Mouse (Mus musculus) forebrain, postnatal 0 days (tissue): Measurements from ENCODE around the gene Capn10. TPM values are rescaled to one million over a fixed set of nuclear protein-coding genes. Genes with fewer than 3 reads are reported as not detected.
A peak's percentile ranks its signal among the peaks of the same experiment; 100 is the strongest.

Experiments used
- ATAC-seq: fragments of 200-750 bp; cut with Nextera tagmentation; 2 replicates; pipeline ENCODE4 v1.8.0; 2017; ENCODE audit warnings: mild to moderate bottlenecking, moderate library complexity
- DNase-seq: peaks from one replicate; pipeline ENCODE4 v3.0.0-alpha.2; 2015
- H3K27ac ChIP-seq: fragments of 300-500 bp; sonication (generic); 2 replicates; pipeline ENCODE4 v1.5.1; 2014; ENCODE audit warnings: low read depth, mild to moderate bottlenecking, antibody characterized with exemption, low read length, moderate library complexity, mixed read lengths
- H3K27me3 ChIP-seq: fragments of 300-500 bp; sonication (generic); 2 replicates; pipeline ENCODE4 v1.6.1; 2014; ENCODE audit warnings: mild to moderate bottlenecking, low read length, mixed read lengths; ENCODE audit not compliant: insufficient read depth
- H3K36me3 ChIP-seq: fragments of 300-500 bp; sonication (generic); 2 replicates; pipeline ENCODE4 v1.6.1; 2014; ENCODE audit warnings: mild to moderate bottlenecking, moderate library complexity; ENCODE audit not compliant: insufficient read depth
- H3K4me1 ChIP-seq: fragments of 300-500 bp; sonication (generic); 2 replicates; pipeline ENCODE4 v1.6.1; 2014; ENCODE audit warnings: antibody characterized with exemption; ENCODE audit not compliant: insufficient read depth
- H3K4me2 ChIP-seq: fragments of 300-500 bp; sonication (generic); 2 replicates; pipeline ENCODE4 v1.6.1; 2014; ENCODE audit warnings: low read depth, mild to moderate bottlenecking, moderate library complexity
- H3K4me3 ChIP-seq: fragments of 300-500 bp; sonication (generic); 2 replicates; pipeline ENCODE4 v1.5.1; 2014; ENCODE audit warnings: low read depth, low read length, mixed read lengths
- H3K9ac ChIP-seq: fragments of 300-500 bp; sonication (generic); 2 replicates; pipeline ENCODE4 v1.6.1; 2014; ENCODE audit warnings: mild to moderate bottlenecking
- H3K9me3 ChIP-seq: fragments of 300-500 bp; sonication (generic); 2 replicates; pipeline ENCODE4 v1.6.1; 2016; ENCODE audit warnings: low read length
- CTCF ChIP-seq: sonication (generic); IDR thresholded peaks from 2 replicates; pipeline ENCODE4 v1.5.1; 2016; ENCODE audit warnings: antibody characterized with exemption, control low read depth, low read depth
- WGBS: fragments of 180-500 bp; shearing (Covaris S2); extraction: QIAGEN DNeasy Blood & Tissue Kit; methylation state at CpG from one replicate; pipeline ENCODE4 v1.1.7; 2014; 5-methylcytosine and 5-hydroxymethylcytosine counted together
- polyA plus RNA-seq: library from polyadenylated mRNA; unstranded; fragments of >200 nt; fragmentation: Nextera tagmentation; extraction: Ambion mirVana; gene quantifications from 2 replicates; pipeline ENCODE4 v1.2.1, GENCODE M21; 2015
- total RNA-seq: library from RNA; depleted of rRNA; stranded (reverse); fragments of >200 nt; gene quantifications from 2 replicates; pipeline ENCODE4 v1.2.3, GENCODE M21; 2014

Gene Capn10
- total and polyA plus RNA-seq, 2 experiments from 2014 or later: 56.7 to 84.2 TPM

DNA sequence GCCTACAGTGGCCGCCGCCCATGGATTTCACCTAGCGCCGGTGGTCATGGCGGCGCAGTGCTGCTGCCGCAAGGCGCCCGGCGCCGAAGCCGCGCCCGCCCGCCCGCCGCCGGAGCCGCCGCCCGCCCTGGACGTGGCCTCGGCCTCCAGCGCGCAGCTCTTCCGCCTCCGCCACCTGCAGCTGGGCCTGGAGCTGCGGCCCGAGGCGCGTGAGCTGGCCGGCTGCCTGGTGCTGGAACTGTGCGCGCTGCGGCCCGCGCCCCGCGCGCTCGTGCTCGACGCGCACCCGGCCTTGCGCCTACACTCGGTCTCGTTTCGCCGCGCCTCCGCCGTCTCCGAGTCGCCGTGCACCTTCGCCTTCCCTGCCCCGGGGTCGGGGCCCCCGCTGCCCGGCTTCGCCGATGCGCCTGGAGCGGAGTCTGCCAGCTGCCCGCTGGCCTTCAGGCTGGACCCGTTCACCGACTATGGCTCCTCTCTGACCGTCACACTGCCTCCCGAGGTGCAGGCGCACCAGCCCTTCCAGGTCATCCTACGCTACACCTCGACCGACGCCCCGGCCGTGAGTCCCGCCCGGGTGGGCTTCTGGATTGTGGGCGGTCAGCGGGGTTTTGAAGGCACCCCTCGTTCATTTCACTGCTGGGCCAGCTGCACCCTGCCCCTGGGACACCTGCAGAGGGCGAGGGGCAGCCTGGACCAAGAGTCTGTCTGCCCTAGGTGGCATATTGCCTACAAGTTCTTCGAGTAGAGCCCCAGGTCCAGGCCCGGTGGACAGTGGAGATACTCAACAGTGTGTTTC, 23.1 kb upstream of the Capn10 start:
- peaks cover 28% of the 10 kb centered on the region for H3K4me1 ChIP-seq
- peaks cover 20% of the 10 kb centered on the region for H3K36me3 ChIP-seq
- H3K27me3 ChIP-seq: no peaks in the 10 kb centered on the region
- peak; percentile 83 for DNase-seq
- no peaks in the 10 kb centered on the region for H3K9me3 ChIP-seq
- H3K4me3 ChIP-seq: peak overlapping the region; percentile 86
- TF ChIP-seq CTCF: no peak
- peak overlapping the region; percentile 97 for H3K4me2 ChIP-seq
- H3K9ac ChIP-seq: peak overlapping the region; percentile 97
- H3K27ac ChIP-seq: peak overlapping the region; percentile 96
- peak; percentile 65 for ATAC-seq
- 6% methylated on average over 61 of the region's 85 CpGs for WGBS

DNA sequence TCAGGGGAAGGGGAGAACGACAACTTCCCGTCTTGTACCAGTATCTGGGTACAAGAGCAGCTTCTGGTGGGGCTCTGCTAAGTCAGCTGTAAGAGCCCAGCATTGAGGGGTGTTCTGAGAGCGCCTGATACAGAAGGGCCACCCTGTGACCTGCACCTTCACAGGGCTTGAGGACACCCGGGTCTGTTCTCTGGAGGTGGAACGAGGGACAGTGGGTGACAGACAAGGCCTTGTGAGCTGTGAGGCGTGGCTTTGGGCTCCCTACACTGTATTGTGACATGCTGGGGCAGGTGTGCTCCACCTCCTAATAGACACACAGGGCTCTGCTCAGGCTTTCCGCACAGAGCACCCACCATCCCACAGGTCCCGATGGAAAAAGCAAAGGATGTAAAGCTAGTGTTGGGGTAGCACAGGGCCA, 22.4 kb upstream of the Capn10 start:
- Histone ChIP-seq H3K9me3 (no peaks in the 10 kb centered on the region), H3K27ac (peak overlapping the region; percentile 96), H3K27me3 (no peaks in the 10 kb centered on the region), H3K4me3 (peak overlapping the region; percentile 86), H3K9ac (peak overlapping the region; percentile 97), H3K4me2 (peak overlapping the region; percentile 97), H3K4me1 (peaks cover 28% of the 10 kb centered on the region), H3K36me3 (peaks cover 26% of the 10 kb centered on the region)
- peak; percentile 37 for DNase-seq
- WGBS: 27% methylated on average over 8 of the region's 8 CpGs
- no peak for TF ChIP-seq CTCF
- ATAC-seq: no peak

DNA sequence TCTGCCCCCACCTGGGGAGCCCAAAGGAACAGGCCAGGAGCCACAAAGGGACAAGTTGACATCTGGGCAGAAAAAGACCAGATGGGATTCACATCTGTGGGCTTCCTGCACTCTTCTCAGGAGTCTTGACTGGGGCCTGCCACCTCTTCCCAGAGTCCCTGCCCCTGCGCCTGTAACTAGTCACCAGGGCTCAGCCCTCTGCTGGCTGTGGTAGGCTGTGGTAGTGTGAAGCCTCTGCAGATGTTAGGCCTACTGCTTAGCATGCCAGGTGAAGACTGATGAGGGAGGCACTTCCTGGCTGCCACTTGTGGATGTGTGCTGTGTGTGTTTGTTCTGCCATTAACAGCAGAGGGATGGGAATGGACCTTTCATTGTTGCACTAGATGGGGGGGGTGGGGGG, 21.9 kb upstream of the Capn10 start:
- Histone ChIP-seq H3K27ac (no peak overlapping the region), H3K4me2 (peak overlapping the region; percentile 97), H3K4me3 (peak overlapping the region; percentile 86), H3K36me3 (peaks cover 32% of the 10 kb centered on the region), H3K9me3 (no peaks in the 10 kb centered on the region), H3K4me1 (peaks cover 28% of the 10 kb centered on the region), H3K9ac (peak overlapping the region; percentile 97), H3K27me3 (no peaks in the 10 kb centered on the region)
- ATAC-seq (no peak), DNase-seq (no peak)
- 43% methylated on average over 1 of the region's 1 CpGs for WGBS
- peak; percentile 45 for TF ChIP-seq CTCF

DNA sequence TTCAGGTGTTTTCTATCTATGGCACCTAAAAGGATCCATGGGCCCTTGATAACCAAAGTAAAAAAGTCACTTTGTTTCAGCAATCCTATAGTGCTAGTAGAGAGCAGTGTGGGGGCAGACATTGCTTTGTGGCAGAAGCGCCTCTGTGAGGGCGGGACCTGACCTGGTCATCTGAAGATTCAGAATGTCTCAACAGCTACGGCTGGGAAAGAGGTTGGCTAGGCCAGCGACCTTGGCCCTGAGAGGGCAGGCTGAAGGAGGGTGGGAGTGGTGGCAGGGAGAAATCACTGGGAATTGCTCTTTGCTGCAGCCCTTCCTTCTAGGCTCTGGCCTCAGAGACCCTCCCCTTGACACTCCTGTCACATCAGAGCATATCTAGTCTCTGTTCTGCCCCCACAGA, 19.9 kb upstream of the Capn10 start:
- H3K27ac ChIP-seq: no peak overlapping the region
- 78% methylated on average over 4 of the region's 4 CpGs for WGBS
- H3K4me1 ChIP-seq: peaks cover 21% of the 10 kb centered on the region
- H3K36me3 ChIP-seq: peaks cover 51% of the 10 kb centered on the region
- no peak overlapping the region for H3K9ac ChIP-seq
- H3K4me2 ChIP-seq: no peak overlapping the region
- ATAC-seq (no peak), DNase-seq (no peak)
- no peak for TF ChIP-seq CTCF
- H3K27me3 ChIP-seq: no peaks in the 10 kb centered on the region
- no peak overlapping the region for H3K4me3 ChIP-seq
- no peaks in the 10 kb centered on the region for H3K9me3 ChIP-seq

DNA sequence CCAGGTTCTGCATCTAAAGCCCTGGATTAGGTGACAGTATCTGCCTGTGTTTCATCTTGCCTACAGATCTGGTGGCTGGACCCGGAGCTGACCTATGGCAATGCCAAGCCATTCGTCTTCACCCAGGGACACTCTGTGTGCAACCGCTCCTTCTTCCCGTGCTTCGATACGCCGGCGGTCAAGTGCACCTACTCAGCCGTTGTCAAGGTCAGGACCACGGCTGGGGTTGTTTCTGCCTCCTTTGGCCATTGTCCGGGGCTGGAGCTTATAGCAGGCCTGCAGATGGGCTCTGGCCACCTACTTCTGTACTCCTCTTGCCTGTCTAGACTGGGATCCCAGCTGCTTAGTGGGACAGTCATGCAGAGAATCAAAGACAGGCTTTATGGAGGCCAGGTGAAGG, 19.2 kb upstream of the Capn10 start:
- Histone ChIP-seq H3K27me3 (no peaks in the 10 kb centered on the region), H3K4me2 (no peak overlapping the region), H3K27ac (no peak overlapping the region), H3K9me3 (no peaks in the 10 kb centered on the region), H3K36me3 (peaks cover 59% of the 10 kb centered on the region), H3K4me1 (peaks cover 13% of the 10 kb centered on the region), H3K9ac (no peak overlapping the region), H3K4me3 (no peak overlapping the region)
- ATAC-seq: no peak
- TF ChIP-seq CTCF: no peak
- no peak for DNase-seq
- 94% methylated on average over 11 of the region's 11 CpGs for WGBS

DNA sequence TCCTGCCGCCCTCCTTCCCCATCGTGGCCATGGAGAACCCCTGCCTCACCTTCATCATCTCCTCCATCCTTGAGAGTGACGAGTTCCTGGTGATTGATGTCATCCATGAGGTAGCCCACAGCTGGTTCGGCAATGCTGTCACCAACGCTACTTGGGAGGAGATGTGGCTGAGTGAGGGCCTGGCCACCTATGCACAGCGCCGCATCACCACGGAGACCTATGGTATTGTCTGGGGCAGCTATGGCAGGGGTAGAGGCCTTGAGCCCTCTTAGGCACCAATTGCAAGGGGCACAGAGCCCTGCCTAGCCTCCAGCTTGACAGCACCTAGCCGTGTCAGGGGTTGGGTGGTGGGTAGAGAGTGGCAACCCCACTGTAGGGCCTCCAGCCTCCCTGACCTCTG, 17.5 kb upstream of the Capn10 start:
- ATAC-seq (no peak), DNase-seq (no peak)
- Histone ChIP-seq H3K27ac (no peak overlapping the region), H3K4me3 (no peak overlapping the region), H3K9me3 (no peaks in the 10 kb centered on the region), H3K36me3 (peaks cover 71% of the 10 kb centered on the region), H3K4me2 (no peak overlapping the region), H3K4me1 (peaks cover 11% of the 10 kb centered on the region; the same call in 1 of the 2 replicates), H3K9ac (no peak overlapping the region), H3K27me3 (no peaks in the 10 kb centered on the region)
- 95% methylated on average over 9 of the region's 9 CpGs for WGBS
- no peak for TF ChIP-seq CTCF

DNA sequence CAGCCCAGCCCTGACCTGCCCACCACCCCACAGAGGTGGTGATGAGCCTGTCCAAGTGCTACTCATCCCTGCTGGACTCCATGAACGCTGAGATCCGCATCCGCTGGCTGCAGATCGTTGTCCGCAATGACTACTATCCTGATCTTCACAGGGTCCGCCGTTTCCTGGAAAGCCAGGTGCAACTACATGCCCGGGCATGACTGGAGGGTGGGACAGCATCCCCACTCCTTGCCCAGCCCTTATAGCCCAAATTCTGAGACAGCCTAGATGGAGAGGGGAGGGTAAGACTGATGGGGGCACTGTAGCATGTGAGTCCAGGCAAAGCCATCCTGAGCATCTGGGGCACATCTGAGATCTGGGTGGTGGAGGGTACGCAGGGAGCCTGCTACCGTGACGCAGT, 15.0 kb upstream of the Capn10 start:
- 97% methylated on average over 11 of the region's 11 CpGs for WGBS
- Histone ChIP-seq H3K4me3 (no peak overlapping the region), H3K9me3 (no peaks in the 10 kb centered on the region), H3K27me3 (no peaks in the 10 kb centered on the region), H3K27ac (no peak overlapping the region), H3K4me1 (no peaks in the 10 kb centered on the region), H3K36me3 (peaks cover 70% of the 10 kb centered on the region), H3K9ac (no peak overlapping the region), H3K4me2 (no peak overlapping the region)
- no peak for TF ChIP-seq CTCF
- ATAC-seq (no peak), DNase-seq (no peak)
